Mouse (Mus musculus) kidney, adult 2 months (tissue): ENCODE measurements at regions not wholly inside any gene's neighbourhood (a gene's known extent, or its start where the extent isn't known, plus 50 kb on each side); places are given as distances from the start of the nearest gene placed in this dataset.

Experiments used
- CTCF ChIP-seq: fragments of 200-500 bp; conservative IDR thresholded peaks from 2 replicates; pipeline ENCODE4 v1.5.1; 2011; ENCODE audit warnings: low read depth, mild to moderate bottlenecking, control low read depth, low read length, moderate library complexity, mixed read lengths; ENCODE audit not compliant: insufficient read depth, insufficient read length
- POLR2A ChIP-seq: fragments of 200-500 bp; IDR thresholded peaks from one replicate; pipeline ENCODE4 v1.6.1; 2011; ENCODE audit warnings: low read depth, low read length, control low read depth

- TF ChIP-seq CTCF (no peak), POLR2A (no peak)
These were observed 209.2 kb downstream of the Ptprc start for GRCm38 (mm10) chr1:137966151-137966836.
